Mouse (Mus musculus): ENCODE data around the gene Arl2bp.

The Arl2bp gene

DNA sequence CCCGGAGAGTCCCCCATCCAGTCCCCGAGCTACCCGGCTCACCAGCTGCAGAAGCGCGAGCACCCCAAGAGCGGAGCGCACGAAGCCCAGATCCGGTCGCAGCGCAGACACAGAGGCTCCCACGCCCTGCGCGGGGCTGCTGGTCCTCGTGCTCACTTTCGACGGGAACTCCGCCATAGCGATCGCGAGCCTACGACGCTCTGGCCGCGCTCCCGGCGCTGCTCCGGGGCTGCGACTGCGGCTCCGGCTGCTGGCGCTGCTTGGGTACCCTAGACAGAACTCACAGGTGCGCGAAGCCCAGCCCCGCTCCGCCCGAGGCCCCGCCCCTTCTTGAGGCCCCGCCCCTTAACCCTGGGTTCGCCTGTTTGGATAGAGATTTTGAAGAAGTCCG lies 29.6 kb downstream of the Arl2bp start, which contains the start of gene Pllp:
Pllp (minus strand) TSS at position 285 of the 391 bp plus-strand sequence.
- DNase-seq = peak; percentile 65 to 80

DNA sequence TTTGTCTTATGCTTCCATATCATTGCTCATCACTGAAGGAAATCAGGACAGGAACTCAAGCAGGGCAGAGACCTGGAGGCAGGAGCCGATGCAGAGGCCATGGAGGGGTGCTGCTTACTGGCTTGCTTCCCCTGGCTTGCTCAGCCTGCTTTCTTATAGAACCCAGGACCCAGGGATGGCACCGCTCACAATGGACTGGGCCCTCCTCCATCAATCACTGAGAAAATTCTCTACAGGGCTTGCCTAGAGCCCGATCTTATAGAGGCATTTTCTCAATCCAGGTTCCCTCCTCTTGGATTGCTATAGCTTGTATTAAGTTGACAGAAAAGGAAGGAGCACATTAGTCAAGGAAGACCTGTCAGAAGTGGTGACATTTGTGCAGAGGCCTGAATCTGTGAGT lies 30.2 kb downstream of the Arl2bp start:
- DNase-seq = no peak

DNA sequence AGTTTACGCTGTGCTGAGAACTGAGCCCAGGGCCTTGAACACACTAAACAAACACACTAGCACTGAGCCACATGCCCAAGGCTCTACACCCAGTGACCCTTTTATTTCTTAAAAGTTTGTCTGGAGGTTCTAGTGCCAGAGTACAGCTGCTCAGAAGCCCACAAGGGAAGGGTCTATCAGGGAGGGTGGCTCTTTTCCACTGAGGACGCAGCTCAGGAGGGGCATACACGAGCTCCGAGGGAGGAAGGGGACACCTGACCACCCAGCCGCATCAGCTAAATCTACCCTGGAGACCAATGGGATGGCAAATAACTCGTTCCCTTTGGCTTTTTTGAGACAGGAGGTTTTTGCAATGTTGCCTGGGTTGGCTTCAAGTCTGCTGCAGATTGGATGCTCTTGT lies 31.6 kb downstream of the Arl2bp start:
- peak in 1 of 2 experiments; percentile 18 for DNase-seq

DNA sequence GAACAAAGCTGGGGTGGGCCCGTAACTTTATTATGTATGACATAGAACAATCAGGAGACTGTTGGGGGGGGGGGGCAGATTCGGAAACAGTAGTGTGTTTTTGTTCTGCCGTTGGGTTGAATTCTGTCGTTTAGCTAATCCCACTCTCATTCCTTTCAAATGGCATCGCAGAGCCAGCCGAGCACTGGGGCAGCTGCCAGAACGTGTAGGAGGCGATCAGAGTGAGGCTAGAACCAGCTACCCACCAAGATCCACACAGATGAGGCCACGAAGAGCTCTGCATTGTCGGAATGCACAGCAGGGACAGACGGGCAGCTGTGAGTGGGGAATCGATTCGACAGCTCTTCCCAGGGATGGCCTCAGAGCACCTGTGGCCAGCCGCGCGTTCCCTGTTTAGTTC lies 33.0 kb downstream of the Arl2bp start:
- no peak for DNase-seq

DNA sequence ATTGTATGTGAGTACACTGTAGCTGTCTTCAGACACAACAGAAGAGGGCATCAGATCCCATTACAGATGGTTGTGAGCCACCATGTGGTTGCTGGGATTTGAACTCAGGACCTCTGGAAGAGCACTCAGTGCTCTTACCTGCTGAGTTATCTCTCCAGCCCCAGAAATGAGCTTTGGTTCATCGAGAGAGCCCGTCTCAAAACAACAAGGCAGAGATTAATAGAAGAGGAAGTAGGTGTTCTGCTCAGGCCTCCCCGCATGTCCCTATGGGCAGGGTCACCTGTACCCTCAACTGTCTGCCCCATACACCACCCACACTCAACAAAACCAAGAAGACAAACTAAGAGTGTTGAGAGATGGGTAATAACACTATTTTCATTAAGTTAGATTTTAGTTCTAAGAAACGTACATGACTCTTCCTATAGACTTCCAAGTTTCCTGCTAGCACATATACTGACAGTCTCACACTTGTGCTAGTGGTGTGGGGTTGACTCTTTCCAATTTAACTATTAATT lies 34.1 kb downstream of the Arl2bp start:
- no peak for DNase-seq

DNA sequence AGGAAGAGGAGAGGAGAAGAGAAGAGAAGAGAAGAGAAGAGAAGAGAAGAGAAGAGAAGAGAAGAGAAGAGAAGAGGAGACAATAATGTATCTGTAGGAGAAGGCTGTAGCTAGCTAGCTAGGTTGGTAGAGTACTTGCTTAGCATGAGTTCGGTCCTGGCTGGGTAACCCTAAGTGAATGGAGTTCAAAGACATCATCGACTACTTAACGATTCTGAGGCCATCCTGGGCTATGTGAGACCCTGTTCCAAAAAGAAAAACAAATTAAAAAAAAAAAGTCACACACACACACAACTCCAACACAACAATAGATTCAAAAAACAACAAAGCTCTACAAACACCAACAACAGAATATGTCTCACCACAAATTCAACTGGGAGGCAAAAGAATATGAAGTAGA lies 35.8 kb downstream of the Arl2bp start:
- no peak for DNase-seq

DNA sequence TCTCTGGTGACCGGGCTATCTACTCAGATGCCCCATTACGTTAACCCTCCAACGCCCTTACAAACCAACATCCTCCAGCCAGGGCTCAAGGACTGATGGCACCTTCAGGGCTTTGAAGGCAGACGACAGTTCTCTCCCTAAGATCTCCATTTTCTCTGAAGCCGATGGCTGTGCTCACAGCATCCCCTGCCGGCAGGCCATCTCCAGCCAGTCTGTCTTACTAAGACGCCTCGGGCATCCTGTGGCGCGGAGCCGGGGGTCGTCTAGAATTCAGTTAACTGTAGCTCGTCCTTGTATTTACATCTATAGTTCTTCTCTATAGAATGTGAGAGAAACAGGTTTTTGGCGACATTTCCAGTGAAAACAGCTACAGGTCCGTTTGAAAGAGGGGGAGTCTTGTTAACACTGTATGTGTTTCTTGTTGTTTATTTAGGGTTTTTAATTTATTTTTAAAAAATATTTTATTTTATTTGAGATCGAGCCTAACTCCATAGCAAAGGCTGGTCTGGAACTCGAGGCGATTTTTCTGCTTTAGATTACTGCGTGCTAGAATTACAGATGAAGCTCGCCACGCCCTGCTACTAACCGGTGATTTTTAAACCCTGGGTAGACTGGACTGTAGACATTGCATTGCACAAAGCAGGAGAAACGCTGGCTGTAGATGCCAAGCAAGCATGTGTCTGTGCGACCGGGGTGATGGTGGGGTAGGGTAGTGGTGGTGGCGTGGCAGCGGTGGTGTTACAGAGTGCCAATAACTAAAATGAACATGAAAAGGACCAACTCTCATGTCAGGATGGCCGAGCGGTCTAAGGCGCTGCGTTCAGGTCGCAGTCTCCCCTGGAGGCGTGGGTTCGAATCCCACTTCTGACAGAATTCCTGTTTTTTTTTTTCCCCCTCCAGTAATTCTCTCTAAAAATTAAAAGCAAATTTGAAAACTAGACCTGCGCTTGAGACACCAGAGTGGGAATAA lies 36.7 kb downstream of the Arl2bp start:
- DNase-seq = peak; percentile 88 to 89

DNA sequence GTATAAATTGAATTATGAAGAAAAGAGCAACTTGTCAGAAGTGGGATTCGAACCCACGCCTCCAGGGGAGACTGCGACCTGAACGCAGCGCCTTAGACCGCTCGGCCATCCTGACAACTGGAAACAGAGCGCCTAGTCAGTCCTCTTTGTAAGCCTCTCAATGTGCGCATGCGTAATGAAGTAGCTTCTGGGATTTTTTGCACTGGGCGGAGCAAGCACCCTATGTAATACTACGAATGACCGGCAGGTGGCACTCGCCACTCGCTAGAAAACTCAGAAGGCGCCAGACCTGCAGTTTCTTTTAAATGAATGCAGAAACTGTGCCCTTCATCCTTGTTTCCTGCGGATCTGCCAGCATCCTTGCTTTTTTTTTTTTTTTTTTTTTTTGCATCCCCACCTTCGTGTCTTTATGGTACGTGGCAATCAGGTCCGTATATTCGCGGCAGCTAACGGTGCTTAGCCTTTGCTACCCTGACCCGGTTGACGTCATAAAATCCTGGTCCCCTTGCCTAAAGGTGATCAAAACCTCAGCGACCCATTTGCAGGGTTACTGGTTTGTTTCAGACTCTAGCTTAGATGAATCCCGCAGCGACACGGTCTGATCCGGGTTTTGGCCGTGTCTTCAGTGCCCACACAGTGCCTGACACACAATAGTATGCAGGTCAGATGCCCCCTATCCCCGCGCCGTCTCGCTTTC lies 37.7 kb downstream of the Arl2bp start:
- DNase-seq = peak; percentile 93 to 98

DNA sequence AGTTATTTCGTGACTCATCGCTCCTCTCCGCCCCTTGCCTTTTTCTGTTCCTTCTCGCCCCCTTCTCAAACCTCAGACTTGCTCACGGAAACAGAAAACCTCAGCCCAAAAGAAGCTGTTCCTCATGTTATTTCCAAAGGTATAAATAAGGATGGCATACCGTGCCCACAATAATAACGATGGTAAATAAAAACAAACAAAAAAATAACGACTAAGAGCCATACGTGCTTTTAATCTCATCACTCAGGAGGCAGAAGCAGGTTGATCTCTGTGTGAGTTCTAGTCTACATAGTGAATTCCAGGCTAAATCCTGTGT lies 38.2 kb downstream of the Arl2bp start:
- no peak for DNase-seq

DNA sequence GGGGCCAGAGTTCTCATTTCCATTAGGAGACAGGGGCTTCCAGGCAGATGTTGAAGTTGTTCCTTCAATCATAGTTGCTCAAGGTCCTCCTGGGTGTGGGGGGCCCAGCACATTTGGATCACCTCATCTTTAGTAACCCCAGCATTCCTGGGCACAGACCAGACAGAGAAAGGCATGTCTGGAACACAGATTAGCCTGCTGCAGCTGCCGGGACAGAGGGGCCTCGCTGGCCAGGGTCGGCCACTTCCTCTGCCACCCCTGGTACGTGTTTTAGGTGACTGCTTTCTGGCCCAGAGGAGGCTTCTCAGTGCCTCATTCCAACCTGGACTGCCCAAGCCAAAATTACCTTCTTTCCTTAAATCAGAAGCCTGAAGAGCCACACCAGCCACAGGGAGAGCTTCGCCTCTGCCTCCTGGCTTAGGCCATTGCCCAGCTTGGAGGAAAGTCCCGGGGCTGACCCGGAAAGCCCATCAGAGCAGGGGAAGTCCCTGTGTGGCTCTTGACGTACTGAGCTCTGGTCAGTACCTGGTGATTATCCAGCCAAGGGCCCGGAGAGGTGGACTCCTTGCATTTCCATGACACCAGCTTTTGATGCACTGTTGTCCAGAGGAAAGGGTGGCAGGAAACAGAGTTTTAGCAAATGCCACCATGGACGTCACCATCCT lies 39.3 kb downstream of the Arl2bp start:
- peak in 1 of 2 experiments; percentile 45 for DNase-seq

DNA sequence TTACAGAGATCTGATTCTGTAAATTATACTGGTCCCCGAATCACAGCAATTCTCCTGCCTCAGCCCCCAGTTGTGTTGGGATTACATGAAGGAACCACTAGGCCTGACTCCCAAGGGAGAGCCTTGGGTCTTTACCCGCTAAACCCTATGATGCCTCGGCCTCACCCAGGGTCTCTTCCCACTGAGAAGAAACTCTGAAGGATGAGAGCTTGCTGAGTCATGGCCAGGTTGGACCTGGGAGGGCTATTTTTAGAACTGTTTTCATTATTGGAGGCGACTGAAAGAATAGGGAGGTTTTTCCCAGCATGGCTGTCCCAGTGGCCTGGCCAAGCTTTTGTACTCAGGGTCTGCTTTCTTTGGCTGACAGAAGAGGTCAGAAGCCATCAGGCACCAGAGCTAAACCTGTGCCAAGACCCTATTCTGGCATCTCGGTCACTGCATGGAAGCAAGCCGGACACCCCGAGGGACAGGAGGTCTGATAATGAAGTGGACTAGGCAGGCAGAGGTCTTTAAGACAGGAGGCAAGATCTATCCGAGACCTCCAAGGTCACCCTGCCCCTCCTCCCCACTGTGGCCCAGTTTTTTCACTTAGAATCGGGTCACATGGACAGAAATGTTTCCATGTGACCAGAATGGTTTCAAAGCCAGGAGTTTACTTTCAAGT lies 40.5 kb downstream of the Arl2bp start:
- peak; percentile 43 to 64 for DNase-seq

DNA sequence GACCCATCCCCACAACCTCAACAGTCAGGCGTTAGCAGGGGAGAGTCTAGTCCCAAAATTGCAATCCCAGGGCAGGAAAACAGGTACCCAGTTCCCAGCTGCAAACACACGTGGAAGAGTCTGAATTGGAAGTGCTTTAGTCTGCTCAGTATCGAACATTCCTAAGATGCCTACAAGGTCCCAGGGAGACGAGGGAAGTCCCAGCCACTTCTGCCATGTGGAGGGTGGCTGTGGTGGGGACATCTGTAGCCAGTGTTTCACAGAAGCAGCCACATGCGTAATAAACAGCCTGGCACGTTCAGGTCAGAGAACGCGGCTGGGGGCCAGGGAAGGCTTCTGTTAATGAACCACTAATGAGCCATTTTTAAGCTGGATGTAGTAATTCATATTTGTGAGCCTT lies 43.9 kb downstream of the Arl2bp start:
- DNase-seq = no peak

DNA sequence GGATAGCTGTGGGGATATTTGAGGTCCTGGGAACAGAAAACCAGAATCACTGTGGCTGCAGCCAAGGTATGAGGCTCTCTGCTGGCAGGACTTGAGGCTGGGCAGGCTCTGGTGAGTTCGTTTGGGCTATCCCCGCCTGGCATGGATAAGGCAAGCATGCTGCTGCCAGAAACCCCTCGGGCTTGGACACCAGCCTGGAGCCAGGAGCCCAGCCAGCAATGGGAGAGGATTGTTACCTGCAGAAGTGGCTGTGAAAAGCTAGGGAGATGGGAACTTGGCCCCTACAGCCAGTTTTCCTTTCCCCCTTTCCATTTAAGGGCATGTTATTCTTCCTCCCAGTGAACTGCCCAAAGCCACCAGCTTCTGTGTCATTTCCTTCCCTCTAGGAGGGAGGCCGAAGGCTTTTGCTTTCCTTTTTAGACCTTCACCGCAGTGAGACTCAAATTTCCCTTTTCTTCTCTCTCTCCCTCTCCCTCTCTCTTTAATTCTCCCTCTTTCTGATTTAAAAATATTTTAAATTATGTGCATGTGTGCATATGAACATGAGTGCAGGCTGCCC lies 44.8 kb downstream of the Arl2bp start:
- peak; percentile 40 to 63 for DNase-seq

DNA sequence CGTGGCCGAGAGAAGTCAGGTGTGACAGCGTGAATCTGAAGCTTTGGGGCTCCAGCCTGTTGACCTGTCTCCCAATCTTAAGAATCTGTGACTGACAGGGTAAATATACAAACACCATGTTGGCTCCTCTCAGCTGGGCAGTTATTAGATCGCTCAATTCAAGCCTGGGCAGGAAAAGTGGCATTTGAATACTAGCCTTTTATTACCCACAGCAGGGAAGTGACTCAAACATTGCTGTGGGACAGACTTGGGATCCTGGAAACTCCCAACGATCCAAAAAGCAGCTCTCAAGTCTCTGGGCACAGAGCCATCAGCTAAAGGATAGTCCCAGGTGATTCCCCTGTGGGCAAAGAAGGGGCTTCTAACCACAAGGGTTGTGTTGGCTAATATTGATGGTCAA lies 48.2 kb downstream of the Arl2bp start:
- no peak for DNase-seq

DNA sequence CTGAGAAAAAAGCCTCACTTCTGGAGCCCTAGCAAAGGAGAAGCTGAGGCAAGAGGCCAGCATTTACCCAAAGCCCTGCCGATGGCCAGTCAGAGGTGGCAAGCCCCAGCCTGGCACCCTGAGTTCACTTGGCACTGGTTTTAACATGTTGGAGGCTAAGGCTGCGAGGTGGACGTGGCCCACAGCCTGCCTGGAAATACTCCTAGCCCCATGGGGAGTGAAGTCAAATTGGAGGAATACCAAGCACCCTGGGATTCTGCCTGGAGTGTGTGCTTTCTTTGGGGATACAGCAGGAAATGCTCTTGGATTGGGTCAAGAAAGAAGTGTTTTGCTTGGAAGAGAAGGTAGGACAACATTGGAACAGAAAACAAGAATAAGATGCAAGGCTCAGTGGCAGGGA lies 49.5 kb downstream of the Arl2bp start:
- peak; percentile 28 to 54 for DNase-seq

DNA sequence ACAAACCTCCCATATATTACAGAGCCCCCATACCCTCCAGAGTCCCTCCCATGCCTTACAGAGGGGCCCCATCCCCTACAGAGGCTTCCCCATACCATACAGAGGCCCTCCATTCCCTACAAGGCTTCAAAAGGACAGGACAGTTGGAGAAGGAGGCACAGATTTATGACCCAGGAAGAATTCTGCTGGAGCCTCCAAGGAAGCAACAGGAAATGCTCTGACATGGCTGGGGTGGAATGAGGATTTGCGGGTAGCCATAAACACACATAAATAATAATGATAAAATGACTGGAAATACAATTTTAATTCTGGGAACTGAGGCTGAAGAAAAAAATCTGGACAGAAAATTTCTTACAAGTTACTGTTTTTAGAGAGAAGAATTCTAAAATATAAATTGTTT lies 50.4 kb downstream of the Arl2bp start:
- DNase-seq = no peak

Measured in kidney, postnatal 25 days (tissue).